Mouse (Mus musculus) testis, postnatal 10 days (tissue): ENCODE measurements around the gene Kctd14.

Experiments
- DNase-seq: peaks from one replicate; pipeline ENCODE4 v3.0.0; 2021; ENCODE audit warnings: low spot score

Kctd14 gene

DNA sequence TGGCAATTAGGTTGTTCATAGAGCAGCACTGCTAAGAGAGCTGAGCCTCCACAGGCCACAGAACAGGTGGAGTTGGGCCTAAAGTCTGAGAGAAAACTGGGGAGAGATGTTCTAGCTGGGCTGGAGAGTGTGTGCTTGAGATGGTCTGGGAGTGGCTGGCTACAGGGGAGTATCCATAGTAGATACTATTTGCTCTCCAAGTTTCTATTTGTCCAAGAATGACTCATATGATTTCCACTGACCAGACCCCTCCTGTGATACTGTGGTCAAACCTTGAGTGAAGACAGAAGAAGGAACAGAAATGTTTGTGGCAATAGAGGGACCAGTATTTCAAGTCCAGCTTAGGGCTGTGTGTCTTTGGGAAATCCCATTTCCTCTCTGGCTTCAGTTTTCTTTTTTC, 12.1 kb upstream of the Kctd14 start:
- DNase-seq, result no peak

DNA sequence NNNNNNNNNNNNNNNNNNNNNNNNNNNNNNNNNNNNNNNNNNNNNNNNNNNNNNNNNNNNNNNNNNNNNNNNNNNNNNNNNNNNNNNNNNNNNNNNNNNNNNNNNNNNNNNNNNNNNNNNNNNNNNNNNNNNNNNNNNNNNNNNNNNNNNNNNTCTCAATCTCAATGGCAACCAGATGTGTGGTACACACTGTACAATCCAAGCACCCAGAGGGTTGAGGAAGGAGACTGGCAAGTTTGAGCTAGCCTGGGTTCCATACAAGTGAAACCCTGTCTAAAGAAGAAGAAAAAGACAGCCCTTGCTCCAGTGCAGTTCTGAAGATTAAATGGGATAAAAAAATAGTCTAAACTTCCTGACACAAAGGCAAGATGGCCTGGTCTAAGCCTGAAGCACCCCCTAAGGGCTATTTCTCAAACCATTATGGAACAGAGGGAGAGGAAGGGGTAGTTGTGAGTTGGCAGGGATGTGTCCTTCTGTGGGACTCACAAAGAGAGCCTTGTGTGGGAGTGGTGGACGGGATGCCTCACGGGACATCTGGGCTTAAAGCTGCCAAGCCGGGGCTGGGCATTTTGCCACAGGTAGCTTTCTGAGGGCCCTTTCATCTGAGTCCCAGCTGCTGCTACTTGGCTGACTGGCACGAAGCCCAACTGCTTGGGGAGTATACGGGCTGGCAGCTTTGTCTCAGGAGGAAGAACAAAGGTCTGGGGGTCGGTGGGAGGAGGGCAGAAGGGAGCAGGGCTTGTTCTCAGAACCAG, 4.8 kb upstream of the Kctd14 start:
- peak; percentile 98 for DNase-seq

DNA sequence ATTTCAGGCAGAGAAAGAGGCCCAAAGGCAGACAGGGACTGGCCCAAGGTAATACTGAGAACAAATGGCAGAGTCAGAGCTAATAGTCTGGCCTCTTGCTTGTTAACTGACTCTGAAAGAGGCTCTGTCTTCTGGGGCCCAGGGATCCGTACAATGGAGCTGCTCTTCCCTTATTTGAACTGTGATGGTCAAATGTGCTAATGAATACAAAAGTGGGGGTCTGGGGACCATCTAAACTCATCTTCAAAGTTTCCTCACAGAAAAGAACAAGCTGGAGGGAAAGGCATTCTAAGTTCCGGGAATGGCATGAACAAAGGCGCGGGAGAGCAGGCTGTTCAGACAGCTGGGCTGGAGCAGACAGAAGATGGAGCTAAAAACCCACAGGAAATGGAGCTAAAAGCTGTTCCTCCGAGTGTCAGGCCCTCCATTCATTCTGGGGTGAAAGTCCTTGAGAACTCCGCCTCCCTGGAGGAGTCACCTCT, 4.0 kb upstream of the Kctd14 start:
- DNase-seq, result no peak

DNA sequence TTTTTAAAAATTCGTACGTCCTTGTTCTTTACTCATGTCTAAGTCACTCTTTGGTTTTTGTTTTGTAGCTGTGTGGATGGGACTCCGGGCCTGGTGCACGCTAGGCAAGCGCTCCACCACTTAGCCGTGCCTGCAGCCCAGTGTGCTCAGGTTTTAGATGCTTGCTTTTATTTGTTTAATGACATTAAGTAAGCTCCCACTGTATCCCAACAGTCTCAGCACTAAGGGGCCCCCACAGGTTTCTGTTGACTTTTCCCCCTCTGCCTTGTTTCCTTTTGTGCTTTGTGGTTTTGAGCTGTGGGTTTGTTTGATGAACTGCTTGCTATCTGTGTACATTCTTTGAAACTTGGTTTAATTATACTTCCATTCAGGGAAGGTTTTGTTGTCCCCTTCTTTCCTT, 1.1 kb downstream of the Kctd14 start:
- DNase-seq, result no peak

DNA sequence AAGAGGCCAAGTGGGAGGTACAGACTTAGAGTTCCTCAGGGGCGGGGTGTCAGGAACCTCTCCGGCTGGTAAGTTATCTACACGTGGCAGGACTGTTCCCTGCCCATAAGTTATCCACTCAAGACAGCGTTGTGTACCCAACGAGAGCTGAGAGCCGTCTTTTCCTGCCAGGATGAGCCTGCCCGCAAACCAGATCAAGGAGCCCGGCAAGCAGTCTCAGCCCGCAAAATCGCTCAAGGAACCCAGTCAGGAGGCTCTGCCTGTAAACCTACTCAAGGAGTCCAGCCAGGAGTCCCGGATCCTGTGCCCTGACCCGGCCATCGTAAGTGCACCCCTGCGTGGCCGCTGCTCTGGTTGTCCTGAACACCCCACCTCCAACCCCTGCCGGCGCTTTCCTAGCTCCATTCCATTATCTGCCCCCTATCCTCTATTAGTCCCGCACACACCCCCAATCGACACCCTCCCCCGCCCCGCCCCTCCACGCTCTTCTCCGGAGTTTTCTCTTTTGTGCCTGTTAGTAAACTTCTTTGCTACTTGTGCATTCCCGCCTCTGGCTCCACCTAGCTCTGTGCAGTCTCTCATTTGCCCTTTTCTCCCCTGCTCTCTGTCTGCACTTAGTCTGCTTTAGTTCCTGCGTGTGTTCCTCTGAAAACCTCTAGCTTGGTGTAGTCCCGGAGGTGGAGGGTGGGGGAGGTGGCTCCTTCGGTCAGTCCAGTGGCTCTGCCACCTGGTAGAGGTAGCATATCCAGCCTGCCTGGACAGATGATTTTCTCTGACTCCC, 2.2 kb downstream of the Kctd14 start:
- DNase-seq, result peak; percentile 56

DNA sequence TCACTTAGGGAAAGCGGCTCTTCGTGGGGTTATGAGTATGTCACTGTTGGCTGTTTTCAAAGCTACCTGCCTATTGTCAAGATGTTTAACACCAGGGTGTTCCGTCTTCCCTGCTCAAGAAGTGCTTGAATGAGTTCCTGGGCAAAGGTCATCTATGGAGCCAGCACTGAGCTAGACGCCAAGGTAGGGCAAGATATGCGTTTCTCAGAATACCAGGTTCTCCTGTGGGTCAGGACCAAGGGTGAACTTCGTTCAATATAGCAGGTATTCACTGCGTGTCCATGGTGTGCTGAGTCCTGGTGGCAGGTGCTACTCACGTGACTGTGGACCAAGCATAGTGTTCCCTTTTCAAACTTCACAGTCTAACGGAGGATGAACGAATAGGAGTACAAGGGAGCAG, 3.7 kb downstream of the Kctd14 start:
- no peak for DNase-seq

DNA sequence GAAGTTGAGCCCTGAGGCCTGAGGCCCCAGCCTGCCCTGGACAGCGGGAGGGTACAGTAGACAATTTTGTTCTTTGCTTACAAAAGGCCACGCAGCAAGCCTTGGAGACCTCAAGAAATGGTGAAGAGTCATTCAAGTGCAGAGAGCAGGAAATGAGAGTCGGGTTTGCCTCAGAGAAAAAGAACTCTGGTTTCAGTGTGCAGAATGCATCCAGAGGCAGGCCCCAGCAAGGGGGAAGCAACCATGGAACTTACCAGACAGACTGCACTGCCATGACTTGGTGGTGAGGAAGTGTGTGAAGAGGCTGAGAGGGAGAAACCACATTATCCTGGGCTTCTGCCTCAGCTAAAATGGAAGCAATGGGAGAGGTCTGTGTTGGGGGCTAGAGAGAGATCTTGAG, 4.5 kb downstream of the Kctd14 start:
- no peak for DNase-seq

DNA sequence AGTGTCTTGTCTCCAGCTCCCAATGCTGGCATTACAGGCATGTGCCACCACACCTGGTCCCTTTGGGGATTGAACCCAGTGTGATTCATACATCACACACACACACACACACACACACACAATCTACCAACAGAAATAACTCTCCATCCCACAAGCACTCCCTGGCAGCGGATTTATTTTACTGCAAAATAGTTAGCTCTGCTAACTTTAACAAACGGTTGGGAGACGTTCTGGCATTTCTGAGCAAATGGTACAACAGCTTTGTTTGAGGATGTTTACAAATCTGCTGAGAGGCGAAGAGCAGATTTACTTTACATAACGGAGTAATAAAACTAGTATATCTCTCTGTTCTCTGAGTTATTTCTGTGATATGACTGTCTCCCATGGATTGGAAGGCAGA, 21.9 kb downstream of the Kctd14 start:
- no peak for DNase-seq

DNA sequence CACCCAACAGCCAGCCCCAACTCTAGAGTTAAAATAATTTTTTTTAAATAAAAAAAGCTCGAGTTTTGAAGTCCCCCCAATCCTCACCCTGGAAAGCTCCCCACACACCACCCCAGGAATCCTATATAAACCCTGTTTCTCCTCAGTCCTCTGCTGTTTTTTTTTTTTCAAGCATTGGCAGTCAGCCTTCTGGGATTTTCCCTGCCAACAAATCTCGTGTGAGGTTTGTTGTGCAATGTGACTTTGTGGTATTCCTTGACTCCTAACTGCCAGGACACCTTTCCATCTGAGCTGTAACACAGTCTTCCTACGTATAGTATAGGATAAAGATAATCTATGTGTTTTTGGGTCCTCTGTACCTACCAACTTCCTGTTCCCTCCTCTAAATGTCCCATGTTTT, 28.2 kb downstream of the Kctd14 start:
- no peak for DNase-seq

DNA sequence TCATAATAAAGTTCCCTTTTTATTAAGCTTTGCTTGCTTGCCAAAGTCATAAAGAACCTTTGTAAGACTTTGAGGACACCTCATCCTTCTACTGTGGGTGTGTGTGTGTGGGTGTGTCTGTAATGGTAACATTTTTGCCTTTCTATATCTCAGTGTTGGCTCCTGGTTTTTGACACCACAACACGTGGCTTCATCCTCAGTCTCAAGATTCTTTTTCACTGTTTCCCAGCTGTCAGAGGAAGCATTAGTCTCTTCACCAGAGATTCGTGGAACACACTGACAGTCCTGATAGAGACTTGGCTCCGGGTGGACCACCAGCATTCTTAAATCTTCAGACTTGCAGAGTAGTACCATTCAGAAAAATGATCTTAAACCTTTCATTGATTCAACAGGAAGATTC, 29.2 kb downstream of the Kctd14 start:
- DNase-seq, result no peak

DNA sequence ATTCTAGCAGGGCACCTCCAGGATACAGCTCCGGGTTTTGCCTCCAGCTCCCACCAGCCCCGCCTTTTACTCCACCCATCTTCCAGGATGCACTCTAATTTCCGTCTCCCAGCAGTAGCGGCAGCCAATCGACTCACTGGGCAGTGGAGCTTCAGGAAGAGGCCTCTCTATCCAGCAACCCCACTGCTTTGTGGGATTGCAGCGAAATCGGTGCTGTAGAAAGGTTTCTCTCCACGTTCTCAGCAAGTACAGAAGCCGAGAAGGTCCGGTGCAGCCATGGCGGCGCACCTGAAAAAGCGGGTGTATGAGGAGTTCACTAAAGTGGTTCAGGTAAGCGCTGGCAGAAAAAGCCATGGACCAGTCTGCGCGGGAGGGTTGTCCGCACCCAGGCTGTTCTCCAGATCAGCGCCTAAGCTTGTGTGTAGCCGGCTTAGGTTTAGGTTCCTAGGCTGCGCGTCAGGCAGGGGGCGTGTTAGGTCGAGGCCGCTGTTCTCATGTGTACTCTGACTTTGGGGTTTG, 29.8 kb downstream of the Kctd14 start, which contains the start of gene Ints4:
Ints4 (plus strand) TSS at position 136 of the 519 bp plus-strand sequence.
- peak; percentile 91 for DNase-seq

DNA sequence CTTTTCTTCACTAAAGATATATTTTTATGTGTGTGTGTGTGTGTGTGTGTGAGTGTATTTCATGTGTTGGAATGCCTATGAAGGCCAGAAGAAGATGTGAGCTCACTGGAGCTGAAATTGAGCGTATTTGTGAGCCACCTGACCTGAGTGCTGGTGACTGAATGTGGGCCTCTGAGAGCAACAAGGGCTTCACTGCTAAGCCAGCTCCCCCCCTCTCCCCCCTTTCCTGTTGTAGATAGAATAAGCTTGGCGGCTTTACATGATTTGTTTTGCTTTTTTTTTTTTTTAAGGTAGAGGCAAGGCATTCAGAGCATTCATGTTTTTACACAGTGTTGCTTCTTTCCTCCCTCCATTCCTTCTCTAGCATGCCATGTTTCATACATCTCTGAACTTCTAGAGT, 32.3 kb downstream of the Kctd14 start:
- DNase-seq, result no peak

DNA sequence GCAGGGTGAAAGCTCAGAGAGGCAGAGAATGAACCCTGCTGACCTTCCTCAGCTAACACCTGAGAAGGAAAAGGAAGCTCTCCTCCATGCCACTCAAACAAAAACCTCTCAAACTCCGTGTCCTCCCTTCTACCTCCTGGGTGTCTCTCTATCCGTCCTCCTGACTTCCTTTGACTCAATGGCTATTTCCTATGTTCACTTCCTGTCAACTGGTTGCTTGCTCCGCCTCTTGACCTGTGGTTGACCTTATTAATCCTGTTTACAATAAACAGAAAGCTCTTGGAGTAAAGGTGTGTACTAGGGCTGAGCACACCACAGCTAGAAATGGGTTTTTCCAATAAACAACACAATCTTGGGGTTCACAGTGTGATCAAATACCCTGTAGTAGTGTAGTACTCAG, 40.0 kb downstream of the Kctd14 start:
- no peak for DNase-seq

DNA sequence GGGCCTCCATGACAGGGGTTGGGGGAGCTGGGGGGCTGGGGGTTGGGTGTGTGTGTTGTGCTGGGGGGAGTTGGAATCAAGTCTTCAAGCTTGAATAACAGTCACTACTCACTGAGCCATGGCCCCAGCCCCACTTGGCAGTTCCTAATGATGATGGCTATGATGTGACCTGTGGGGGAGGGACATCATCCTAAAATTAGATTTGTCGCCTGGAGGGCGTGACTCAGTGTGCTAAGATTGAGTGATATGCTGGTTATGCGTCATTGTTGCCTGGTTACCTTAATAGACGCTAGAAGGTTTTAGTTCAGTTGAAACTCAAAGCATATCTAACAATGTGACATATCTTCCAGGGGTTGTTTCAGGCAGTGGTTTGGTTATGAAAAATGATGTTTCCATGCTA, 41.3 kb downstream of the Kctd14 start:
- no peak for DNase-seq

DNA sequence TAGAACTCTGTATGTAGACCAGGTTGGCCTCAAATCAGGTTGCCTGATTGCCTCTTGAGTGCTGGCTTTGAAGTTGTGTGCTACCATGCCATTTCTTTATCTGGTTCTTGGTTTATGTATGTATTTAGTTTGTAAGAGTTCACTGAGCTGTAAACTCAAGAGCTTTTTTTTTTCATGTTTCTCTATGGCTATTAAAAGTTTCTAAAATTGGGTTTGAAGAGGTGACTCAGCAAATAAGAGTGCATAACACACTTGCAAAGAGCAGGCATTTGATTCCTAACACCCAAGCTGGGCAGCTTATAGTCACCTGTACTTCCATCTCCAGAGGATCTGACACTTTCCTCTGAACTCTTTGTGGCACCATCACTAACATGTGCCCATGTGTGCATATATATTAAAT, 43.9 kb downstream of the Kctd14 start:
- DNase-seq, result no peak

DNA sequence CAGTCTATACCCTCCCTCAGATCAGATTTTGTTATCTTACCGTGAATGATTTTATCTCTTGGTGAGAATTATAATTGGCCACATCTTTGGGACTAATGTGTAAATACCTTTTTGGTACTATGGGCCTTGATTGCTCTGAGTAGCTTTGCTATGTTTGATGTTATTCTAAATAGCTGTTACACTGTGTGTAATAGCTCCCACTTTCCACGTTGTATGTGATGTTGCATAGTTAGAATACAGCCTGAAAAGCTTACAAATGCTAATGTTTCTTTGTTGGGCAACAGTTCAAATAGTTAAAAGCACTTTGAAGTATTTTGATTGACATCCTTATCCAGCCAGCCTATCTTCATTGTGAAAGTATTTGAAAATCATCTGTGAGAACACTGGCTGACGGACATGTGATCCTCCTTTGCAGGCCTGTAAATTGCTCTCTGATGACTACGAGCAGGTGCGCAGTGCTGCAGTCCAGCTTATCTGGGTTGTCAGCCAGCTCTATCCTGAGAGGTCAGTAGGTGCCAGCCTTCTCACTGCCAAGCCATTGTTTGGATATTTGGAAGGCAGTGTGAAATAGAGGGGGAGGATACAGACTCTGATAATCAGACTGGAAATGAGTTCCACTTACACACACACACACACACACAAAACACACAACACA, 49.6 kb downstream of the Kctd14 start:
- no peak for DNase-seq
